Mouse (Mus musculus) layer of hippocampus, postnatal 14 days (tissue): ENCODE results near the gene Rpgrip1l. TPM values are rescaled to one million over a fixed set of nuclear protein-coding genes. Genes with fewer than 3 reads are reported as not detected.

Experiments
- DNase-seq, 2 experiments: peaks; one replicate each; pipeline ENCODE4 v3.0.0; 2021 to 2022; ENCODE audit warnings: low spot score in 2 of 2, mixed read lengths in 1 of 2
- long read RNA-seq, 2 experiments: library from polyadenylated mRNA; stranded (forward); transcript quantifications; one replicate each; pipeline ENCODE4 v2.0.0; 2021
- total RNA-seq, 2 experiments: library from RNA; stranded (reverse); gene quantifications; 2 replicates each; pipeline ENCODE4 v1.2.3; 2021

Gene Rpgrip1l
- total RNA-seq, result 10 to 100 TPM; 21.0 to 21.9 TPM
- long read RNA-seq, experiment 1, partial matches to known transcripts, result 0 of 1 reads
- long read RNA-seq, experiment 1, other reads (novel, unspliced or antisense), result 1 of 1 reads
- long read RNA-seq, experiment 2, partial matches to known transcripts, result 4 of 7 reads
- long read RNA-seq, experiment 2, other reads (novel, unspliced or antisense), result 3 of 7 reads

DNA sequence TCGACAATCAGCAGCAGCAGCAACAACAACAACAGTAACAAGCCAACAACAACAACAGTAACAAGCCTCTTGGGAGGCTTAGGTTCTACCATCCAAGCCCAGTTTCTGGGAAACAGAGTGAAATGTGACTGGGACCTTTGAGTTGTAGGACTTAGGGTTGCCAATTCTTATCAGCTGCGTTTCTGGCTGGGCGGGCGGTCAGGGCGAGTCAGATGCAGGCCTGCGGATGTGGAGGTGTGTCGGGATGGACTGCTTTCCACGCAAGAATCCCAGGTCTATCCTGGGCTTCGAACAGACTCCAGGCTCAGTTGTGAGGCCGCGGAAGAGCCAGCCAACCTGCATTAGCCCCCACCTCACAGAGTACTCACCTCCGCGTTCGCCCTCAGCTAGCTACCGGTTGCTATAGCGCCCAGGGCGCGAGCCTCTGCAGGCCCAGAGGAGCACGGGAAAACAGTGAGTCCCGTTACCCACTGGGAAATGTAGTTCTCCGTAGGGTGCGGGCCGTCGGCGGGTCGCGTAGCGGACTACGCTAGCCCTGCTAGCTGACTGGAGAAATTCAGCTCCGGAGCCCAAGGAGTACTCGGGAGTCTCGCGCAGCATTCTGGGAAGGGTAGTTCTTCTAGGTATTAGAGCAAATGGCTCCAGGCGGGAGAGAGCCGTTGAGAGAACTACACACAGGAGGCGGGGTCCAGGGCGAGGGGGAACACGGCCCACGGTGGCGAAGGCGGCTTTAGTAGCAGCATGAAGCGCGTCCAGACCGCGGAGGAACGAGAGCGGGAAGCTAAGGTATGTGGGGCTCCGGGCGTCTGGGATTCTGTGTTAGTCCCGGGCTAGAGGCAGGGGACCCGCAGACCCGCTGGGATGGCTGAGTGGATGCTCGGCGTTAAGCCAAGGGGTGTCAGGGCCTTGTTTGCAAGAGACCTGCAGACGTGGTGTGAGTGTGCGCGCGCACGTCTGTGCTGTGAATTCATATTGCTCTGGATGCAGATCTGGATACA, at the start of gene Rpgrip1l, which contains the start of gene Fto:
Gene Rpgrip1l (minus strand): TSS at position 428 of the 998 bp plus-strand sequence.
Gene Fto (plus strand): TSS at position 691 of the 998 bp plus-strand sequence.
- peak; percentile 97 to 99 for DNase-seq

DNA sequence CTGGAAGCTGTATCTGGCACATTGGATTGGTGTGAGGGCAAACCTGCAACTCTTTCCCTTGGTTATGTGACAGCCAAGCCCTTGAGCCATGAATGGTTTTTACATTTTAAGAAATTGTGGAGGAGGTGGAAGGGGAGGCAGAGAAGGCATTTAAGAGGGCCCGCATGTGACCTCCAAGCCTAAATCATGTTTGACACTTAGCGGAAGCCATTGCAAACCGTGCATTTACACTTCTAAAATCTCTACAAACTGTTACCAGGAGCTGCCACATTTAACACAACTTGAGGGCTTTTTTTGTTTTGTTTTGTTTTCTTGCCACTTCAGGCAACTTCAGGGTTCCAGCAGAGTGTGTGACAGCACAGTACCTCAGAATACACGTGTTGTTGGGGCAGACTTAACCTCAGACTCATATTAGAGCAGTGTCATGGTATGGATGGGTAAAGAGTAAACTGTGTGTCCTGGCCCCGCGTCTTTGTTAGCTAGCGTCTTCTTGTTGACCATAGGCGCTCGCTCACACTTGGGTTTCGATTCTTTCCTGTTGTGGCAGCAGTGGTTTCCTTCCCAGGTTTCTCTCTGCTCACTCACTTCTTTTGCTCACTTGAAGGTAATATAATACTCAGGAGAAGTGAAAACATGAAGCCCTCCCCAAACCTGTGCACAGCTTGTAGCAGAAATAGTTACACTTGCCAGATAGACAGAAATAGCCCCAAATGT, 47.7 kb upstream of the Rpgrip1l start:
- no peak for DNase-seq

DNA sequence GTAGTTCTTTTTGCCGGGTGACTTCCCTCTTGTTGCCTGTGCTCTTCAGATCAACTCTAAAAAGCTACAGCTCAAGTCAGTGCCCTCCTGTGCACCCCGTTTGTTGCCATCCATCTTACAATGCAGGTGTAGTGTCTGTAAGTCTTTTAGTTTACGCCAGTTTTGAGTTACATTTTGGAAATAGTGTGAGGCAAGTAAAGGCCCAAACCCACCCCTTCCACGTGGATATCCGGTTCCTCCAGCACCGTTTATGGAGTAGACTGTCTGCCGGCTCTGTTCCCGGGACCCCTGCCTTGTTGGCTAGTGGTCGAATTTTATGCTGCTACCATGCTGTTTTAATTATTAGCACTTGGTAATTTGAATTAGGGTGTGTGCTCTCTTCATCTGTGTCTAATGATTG, 46.4 kb upstream of the Rpgrip1l start:
- DNase-seq, result no peak

- DNase-seq, result no peak
These were observed 45.0 kb upstream of the Rpgrip1l start for GRCm38 (mm10) chr8:91358016-91358415.

DNA sequence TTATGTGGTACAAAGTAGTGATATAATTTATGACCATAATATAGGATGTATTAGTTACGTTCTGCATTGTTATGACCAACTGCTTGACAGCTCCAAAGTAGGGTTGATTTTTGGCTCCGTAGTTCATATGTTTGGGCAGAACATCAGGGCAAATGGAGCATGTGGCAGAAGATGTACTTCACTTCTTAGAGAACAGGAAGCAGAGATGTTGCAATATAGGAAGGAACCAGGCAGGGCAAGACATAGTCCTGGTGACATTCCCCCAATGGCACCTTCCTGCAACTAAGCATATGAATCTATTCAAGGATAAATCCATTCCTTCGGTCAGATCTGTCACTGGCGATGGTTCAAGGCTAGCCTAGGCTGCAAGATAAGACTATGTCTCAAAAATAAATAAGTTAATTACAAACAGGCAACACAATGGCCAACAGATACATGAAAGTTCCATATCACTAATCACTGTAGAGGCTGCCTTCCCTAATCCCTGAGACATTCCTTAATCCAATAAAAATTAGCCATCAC, 44.5 kb upstream of the Rpgrip1l start:
- no peak for DNase-seq

DNA sequence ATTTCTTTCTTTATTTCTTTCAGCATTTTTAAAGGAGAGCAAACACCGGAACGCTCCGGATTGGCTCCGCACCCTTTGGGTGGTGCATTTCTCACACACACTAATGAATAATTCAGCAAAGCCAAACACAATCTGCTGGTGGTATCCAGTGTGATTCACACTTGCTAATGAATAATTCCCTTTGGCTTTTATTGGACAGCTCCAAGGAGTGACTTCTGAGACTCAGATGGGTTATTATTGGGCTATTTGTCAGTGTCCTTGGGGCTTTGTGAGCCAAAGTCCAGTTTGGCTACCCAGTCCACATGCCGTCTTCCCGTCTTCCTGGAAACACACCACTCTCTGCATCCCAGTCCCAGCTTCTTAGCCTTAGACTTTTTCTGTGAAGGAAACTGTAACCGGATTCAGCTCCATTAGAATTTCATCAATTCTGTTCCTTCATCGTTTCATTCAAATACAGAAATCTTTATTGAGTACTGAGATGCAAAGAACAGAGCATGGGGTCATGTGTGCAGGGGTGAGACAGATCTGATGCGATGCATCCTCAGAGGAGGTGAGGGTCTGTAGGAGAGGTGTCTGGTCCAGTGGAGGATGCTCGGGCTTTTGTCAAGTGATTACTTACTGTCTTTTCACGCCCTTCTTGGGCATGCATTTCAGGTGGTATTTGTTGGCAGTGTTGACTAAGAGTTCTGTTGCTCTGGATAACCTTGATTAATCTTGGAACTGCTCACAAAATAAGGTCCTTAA, 43.1 kb upstream of the Rpgrip1l start:
- DNase-seq, result no peak

- DNase-seq, result no peak
These were observed 42.3 kb upstream of the Rpgrip1l start for GRCm38 (mm10) chr8:91355301-91355905.

- no peak for DNase-seq
These were observed 40.8 kb upstream of the Rpgrip1l start for GRCm38 (mm10) chr8:91353907-91354306.

DNA sequence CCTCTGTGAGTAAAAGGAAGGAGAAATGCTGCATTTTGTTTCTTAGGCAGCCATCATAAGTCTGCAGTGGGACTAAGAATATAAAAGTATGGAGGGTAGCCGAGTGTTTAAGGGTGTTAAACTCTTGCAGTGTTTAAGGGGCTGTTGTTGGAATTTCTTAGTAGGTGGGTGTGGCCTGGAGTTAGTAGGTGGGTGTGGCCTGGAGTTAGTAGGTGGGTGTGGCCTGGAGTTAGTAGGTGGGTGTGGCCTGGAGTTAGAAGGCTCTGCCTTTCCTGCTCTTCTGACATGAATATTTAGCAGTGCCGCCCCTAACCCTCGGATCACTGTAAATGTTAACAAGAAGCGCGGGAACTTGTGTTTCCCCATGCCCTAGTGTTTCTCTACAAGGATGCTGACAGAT, 40.0 kb upstream of the Rpgrip1l start:
- no peak for DNase-seq

DNA sequence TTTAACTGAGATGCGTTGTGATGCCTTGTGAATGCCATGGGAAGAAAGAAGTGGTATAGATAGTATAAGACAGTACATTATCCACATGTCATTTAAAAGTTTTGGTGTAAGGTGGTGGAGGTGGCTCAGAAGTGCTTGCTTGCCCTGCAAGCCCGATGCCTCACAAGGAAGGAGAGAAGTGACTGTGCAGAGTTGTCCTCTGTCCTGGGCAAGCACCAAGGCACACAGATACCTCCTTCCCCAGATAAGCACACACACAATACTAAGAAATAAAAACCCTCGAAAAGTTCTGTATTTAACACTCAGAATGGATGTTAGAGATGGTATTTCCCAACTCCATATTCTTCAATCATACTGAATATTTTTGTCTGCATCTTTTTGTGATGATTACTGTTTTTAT, 39.5 kb upstream of the Rpgrip1l start:
- no peak for DNase-seq

DNA sequence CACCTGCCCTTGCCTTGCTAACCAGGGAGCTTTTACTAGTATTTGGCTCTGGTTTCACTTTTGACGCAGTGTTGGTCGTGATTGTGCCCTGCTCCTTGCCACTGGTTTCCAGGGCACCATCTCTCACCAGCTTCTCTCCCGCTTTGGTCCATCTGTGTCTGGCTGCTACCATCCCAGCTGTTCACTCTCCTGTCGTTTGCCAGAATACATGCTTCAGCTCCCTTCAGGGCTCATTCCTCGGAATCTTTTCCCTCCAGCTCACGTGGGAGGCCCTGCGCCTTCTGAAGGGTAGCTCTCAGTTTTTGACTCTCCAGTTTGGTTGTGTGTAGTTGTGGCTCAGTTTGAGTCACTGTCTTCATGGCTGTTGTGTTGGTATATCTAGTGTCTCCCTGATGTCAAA, 37.6 kb upstream of the Rpgrip1l start:
- DNase-seq, result no peak

- DNase-seq, result no peak
These were observed 36.8 kb upstream of the Rpgrip1l start for GRCm38 (mm10) chr8:91349816-91350215.

GRCm38 (mm10) chr8:91347595-91347994, 34.5 kb upstream of the Rpgrip1l start:
- DNase-seq, result no peak

GRCm38 (mm10) chr8:91347146-91347545, 34.1 kb upstream of the Rpgrip1l start:
- no peak for DNase-seq

DNA sequence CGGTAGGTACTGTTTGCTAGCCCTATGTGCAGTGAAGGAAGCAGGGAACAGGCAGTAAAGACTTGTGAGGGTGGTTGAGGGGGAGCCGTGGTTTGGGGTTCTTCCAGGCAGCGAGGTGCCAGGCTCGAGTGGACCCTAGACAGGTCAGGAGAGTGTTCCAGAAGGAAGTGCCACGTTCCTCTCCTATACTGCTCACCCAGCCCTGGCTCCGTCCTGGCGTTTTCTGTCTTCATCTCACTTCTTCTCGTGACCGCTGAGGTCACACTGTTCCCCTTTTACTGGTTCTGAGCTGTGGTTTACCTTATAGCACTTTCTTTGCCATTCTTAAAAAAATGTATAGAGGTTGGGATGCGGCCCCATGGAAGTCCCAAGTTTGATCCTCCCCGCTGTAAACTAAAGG, 31.6 kb upstream of the Rpgrip1l start:
- DNase-seq, result no peak

- DNase-seq, result no peak
These were observed 29.7 kb upstream of the Rpgrip1l start for GRCm38 (mm10) chr8:91342798-91343197.

- no peak for DNase-seq
These were observed 29.1 kb upstream of the Rpgrip1l start for GRCm38 (mm10) chr8:91342196-91342595.

DNA sequence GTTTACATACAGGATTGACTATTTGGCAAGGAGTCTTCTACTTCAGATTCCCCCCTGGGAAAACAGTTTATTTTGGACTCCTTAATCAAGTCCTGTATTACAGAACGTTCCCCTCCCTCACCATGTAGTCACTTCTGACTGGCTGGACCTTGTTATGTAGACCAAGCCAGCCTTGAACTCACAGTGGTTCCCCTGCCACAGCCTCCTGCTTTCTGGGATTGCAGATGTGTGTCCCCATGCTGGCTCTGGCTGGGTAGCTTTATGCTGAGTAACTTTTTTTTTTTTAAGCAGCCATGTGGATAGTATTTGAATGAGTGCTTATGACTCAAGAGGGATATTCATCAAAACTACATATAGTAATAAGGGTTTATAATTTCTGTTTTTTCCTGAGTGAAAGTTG, 27.7 kb upstream of the Rpgrip1l start:
- no peak for DNase-seq

DNA sequence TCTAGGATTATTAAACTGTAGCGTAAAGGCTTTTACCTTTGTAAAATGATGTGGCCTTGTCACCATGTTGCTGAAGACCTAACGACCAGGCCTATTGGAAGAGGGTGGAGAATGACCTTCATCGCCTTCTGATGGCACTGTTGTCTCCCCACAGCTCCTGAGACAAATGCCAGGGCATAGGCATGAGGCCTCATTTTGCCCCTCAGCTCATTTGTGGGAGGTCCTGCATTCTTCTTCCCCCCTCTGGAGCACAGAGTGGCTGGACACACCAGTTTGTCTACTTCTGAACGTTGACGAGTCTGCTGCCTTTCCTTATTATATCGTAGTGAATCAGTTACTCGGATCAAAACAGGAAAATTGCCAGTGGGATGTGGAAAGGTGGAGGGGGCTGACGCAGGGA, 26.6 kb upstream of the Rpgrip1l start:
- DNase-seq, result no peak
